Mouse (Mus musculus) cortical plate, adult 2 months (tissue): ENCODE results near the gene Elmo3. TPM values are rescaled to one million over a fixed set of nuclear protein-coding genes. Genes with fewer than 3 reads are reported as not detected.
A peak's percentile ranks its signal among the peaks of the same experiment; 100 is the strongest.

Source experiments
- H3K27ac ChIP-seq: fragments of 200-500 bp; 2 replicates; pipeline ENCODE4 v1.5.1; 2012; ENCODE audit warnings: low read length, control low read depth, inconsistent platforms; ENCODE audit not compliant: insufficient read depth
- H3K4me1 ChIP-seq: fragments of 200-500 bp; 2 replicates; pipeline ENCODE4 v1.6.1; 2011; ENCODE audit warnings: low read length; ENCODE audit not compliant: control insufficient read depth, insufficient read depth
- H3K4me3 ChIP-seq: fragments of 200-500 bp; 2 replicates; pipeline ENCODE4 v1.5.1; 2011; ENCODE audit warnings: mild to moderate bottlenecking, low read length, control low read depth; ENCODE audit not compliant: insufficient read depth
- CTCF ChIP-seq: fragments of 200-500 bp; IDR thresholded peaks from 2 replicates; pipeline ENCODE4 v1.5.1; 2011; ENCODE audit warnings: mild to moderate bottlenecking, control low read depth, low read length; ENCODE audit not compliant: insufficient read depth; ENCODE audit errors: extremely low read depth
- POLR2A ChIP-seq: fragments of 200-500 bp; IDR thresholded peaks from 2 replicates; pipeline ENCODE4 v1.6.1; 2011; ENCODE audit warnings: mild to moderate bottlenecking, low read length, control low read depth; ENCODE audit not compliant: insufficient read depth; ENCODE audit errors: extremely low read depth
- polyA plus RNA-seq: library from polyadenylated mRNA; depleted of rRNA; stranded (reverse); fragments of >200 nt; gene quantifications from 2 replicates; pipeline ENCODE4 v1.2.3, GENCODE M21; 2012

Gene Elmo3
- polyA plus RNA-seq, 1 experiment: 2.9 TPM

DNA sequence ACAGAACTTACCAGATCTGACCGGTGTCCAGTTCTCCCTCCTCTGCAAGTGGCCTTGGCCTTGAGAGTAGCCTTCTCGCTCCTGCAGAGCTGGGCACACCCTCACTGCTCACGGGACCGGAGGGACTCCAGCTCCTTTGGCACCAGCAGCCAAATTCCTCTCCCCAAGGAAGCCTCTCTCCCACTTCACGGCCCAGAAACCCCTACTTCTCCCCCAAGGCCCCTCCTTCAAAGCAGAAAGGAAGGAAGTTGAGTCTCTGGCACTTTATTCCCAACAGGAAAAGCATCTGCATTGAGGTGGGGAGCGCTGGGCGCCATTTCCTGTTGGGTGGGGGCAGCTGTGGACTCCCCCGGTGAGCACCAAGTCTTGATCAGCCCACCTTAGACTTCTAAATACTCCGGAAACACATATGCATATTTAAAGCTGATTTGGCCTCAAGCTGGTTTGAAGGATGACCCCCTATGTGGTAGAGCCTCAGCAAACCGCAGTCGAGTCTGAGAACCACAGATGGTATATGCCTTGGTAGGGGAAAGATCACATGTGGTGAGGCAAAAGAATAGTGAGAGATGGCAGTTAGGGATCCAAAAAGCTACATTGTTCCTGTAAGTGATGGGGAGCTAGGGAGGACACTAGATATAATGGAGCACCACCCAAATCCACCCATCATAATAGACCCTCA lies 9.4 kb upstream of the Elmo3 start, which contains the start of gene Exoc3l:
Exoc3l (minus strand) TSS at position 207 of the 679 bp plus-strand sequence.
- Histone ChIP-seq H3K4me3 (no peak within 1 kb of the TSS; the same call in 1 of the 2 replicates), H3K4me1 (0 out of 2 replicates have a peak, but pooled peaks cover 2% of the 10 kb centered on the region), H3K27ac (no peak within 1 kb of the TSS)
- TF ChIP-seq CTCF (no peak), POLR2A (no peak)

DNA sequence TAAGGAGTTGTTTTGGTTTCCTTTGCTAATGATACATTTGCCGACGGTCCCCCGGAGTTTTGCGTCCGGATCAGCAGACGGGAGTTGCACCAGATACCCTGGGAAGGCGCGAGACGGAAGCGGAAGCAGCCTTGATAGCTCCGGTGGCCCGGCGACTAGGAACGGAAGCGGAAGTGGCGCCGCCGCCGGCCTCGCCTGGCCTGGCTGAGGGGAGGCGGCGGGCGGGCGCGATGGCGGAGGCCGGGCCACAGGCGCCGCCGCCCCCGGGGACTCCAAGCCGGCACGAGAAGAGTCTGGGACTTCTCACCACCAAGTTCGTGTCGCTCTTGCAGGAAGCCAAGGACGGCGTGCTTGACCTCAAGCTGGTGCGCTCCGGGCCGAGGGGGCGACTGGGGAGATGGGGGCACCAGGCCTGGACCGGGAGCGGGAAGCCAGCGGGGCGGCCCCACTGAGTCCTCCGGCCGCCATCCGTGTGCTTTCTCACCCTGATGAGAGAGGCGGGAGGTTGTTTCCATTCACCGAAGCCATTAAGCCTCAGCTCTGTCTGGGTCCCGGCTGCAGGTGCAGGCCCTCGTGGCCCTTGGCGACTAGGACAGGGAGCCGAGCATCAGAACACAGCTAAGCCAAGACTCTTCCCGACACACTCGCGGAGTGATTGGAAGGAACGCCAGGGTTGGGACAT lies 7.7 kb upstream of the Elmo3 start, which contains the start of gene E2f4:
E2f4 (plus strand) TSS at position 153 of the 682 bp plus-strand sequence.
- 0 out of 2 replicates have a peak, but pooled peaks cover 2% of the 10 kb centered on the region for H3K4me1 ChIP-seq
- 0 out of 2 replicates have a peak within 1 kb of the TSS, but pooled peaks have one; percentile 43 for H3K27ac ChIP-seq
- H3K4me3 ChIP-seq: peak within 1 kb of the TSS; percentile 78
- no peak for TF ChIP-seq CTCF
- no peak for TF ChIP-seq POLR2A

DNA sequence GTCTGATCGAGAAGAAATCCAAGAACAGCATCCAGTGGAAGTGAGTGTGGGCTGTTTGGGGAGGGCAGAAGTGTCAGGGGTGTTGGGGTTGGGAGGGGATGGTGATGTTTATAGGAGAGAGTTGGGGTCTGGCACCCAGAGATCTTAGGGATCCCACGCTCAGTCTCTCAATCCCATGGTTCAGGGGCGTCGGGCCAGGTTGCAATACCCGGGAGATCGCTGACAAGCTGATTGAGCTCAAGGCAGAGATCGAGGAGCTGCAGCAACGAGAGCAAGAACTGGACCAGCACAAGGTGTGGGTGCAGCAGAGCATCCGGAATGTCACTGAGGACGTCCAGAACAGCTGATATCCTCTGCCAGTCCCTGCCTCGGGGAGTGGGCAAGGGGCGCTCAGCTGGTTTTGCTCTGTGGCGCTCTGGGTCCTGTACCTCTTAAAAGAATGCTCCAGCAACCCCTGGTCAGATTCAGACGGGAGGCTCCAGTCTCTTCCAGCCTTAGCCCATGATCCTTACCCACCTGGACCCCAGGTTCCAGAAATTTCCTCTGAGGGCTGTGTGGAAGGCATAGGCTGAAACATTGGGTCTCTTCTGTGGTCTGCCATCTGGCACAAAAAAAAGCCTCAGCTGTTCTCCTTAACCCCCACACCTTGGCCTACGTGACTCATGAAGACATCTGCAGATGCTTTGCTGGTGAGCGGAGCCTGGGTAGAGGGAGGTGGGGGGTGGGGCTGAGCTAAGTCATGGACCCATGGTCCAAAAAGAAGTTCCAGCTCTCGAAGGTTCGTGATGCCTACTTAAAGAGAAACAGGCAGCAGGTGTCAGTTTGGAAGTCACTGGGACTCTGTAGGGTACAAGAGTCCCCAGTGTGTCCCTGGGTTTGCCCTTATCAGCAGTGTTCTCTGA lies 6.8 kb upstream of the Elmo3 start:
- TF ChIP-seq POLR2A: no peak
- TF ChIP-seq CTCF: no peak
- no peak overlapping the region for H3K27ac ChIP-seq

DNA sequence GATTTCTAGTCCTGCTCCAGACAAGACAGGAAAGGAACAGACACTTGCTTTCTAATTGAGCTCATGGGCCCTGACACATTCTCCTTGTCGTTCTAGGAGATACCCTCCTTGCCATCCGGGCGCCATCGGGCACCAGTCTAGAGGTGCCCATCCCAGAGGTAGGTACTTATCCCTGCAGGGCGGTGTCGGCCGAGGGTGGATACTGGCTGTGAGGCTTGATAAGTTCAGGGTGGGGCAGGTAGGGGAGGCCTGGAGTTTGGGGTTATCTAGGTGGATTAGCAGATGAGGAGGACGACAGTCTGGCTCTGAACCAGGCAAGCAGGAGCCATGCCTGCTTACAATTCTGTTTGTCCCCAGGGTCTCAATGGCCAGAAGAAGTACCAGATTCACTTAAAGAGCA lies 5.4 kb upstream of the Elmo3 start:
- no peak for TF ChIP-seq CTCF
- TF ChIP-seq POLR2A: no peak
- H3K27ac ChIP-seq: no peak overlapping the region
- 0 out of 2 replicates have a peak, but pooled peaks cover 2% of the 10 kb centered on the region for H3K4me1 ChIP-seq
- no peak overlapping the region for H3K4me3 ChIP-seq

More for the DNA sequence above, 6.8 kb upstream of the Elmo3 start:
- H3K4me3 ChIP-seq: peak overlapping the region; percentile 78
- 0 out of 2 replicates have a peak, but pooled peaks cover 2% of the 10 kb centered on the region for H3K4me1 ChIP-seq

DNA sequence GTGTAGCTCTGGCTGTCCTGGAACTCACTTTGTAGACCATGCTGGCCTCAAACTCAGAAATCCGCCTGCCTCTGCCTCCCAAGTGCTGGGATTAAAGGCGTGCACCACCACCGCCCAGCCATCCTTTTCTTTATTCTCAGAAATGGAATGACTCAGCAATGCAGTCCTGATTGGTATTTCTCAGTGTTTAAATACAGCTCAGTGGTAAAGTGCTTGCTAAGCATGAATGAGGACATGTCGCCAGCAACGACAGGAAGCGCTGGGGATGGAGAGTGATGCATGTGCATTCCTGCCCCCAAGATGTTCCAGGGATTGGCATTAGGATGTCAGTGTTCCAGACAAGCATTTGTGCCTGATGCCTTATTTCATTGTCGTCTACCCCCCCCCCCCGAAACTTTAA lies 2.0 kb upstream of the Elmo3 start:
- no peak overlapping the region for H3K4me3 ChIP-seq
- H3K27ac ChIP-seq: no peak overlapping the region
- peaks cover 5% of the 10 kb centered on the region; the same call in 1 of the 2 replicates for H3K4me1 ChIP-seq
- no peak for TF ChIP-seq CTCF
- TF ChIP-seq POLR2A: no peak

DNA sequence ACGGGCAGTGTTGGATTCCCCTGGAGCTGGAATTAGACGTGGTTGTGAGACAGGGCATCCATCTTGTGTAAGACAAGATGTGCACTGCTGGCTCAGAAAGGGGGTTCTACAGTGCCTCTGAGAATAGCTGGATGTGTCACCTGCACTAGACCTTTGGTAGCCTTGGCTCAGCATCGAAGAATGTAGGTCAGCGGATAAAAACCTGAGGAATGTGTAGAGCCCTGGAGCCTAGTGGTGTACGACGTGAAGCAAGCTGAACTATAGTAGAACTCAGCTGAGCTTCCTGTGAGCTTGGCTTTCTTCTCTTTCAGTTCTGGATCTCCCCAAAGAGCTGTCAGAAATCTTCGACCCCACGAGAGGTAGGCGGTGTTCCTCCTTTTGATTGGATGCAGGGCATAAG lies 1.5 kb upstream of the Elmo3 start:
- Histone ChIP-seq H3K4me1 (peaks cover 5% of the 10 kb centered on the region; the same call in 1 of the 2 replicates), H3K27ac (no peak overlapping the region), H3K4me3 (no peak overlapping the region)
- no peak for TF ChIP-seq POLR2A
- TF ChIP-seq CTCF: no peak

DNA sequence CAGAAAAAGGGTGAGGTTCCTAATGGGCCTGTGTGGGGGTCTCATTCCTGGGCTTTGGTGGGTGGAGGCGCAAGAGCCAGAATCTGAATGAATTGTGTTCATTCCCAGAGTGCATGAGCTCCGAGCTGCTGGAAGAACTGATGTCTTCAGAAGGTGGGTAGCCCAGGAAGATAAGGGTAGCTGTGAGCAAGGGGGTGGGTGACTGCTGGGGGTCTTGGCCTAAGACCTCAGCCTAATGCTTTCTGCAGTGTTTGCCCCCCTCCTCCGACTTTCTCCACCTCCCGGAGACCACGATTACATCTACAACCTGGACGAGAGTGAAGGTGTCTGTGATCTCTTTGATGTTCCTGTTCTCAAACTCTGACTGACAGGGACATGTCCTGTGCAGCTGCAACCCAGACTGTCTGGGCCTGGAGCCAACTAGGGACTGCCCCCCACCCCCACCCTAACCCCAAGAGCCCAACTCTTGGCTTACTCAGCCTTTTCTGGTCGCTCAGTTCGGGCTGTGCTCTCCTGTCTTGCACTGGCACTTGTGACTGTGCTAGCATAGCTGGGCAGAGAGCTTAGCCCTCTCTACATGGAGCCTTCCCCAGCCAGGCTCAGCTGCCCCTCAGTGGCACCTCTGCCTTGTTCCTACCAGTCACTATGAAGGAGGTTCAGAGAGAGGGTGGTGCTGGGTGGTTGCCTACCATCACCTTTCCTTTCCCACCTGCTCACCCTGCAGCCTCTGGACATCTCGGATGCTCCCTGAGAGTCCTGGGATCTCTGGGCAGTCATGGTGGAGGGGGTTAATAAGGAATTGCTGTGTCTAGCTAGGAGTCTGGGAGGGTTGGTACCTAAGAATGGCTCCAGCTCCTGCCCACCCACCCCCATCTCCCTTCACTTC lies 833 bp upstream of the Elmo3 start:
- TF ChIP-seq CTCF (no peak), POLR2A (peak; percentile 54; the same call in 1 of the 2 replicates)
- H3K27ac ChIP-seq: no peak overlapping the region

DNA sequence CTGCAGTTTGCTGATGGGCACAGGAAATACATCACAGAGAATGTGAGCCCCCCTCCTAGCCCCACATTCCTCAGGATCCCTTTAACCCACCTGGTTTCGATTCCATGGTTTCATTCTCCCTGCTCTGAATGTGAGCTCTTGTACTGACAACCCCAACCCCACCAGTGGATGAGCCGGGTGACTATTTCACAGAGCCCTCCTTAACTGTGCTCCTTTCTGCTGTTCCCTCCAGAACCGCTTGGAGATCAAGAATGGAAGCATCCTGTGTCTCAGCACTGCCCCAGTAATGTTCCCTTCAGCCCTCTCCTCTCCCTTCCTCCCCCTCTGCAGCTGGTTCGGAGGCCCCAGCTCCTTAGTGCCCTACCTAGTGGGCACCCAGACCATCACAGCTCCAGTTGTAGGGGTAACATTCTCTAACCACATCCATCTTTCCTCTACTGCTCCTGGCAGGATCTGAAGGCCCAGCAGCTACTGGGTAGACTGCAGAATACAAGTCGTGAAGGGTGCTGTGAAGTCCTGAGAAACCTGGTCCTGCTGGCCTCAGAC lies 818 bp downstream of the Elmo3 start:
- peak overlapping the region; percentile 21; the same call in 1 of the 2 replicates for H3K4me3 ChIP-seq
- H3K4me1 ChIP-seq: peaks cover 3% of the 10 kb centered on the region; the same call in 1 of the 2 replicates
- 0 out of 2 replicates have a peak, but pooled peaks have one; percentile 6 for TF ChIP-seq CTCF
- 0 out of 2 replicates have a peak, but pooled peaks have one; percentile 24 for TF ChIP-seq POLR2A

More for the DNA sequence above, 833 bp upstream of the Elmo3 start:
- H3K4me1 ChIP-seq: peaks cover 3% of the 10 kb centered on the region; the same call in 1 of the 2 replicates
- no peak overlapping the region for H3K4me3 ChIP-seq

More for the DNA sequence above, 818 bp downstream of the Elmo3 start:
- H3K27ac ChIP-seq: 0 out of 2 replicates have a peak overlapping the region, but pooled peaks have one; percentile 22
